Mouse (Mus musculus) liver, embryonic 15.5 days (tissue): Measurements from ENCODE around the gene Cd200r3. TPM values are rescaled to one million over a fixed set of nuclear protein-coding genes. Genes with fewer than 3 reads are reported as not detected.

Experiments
- ATAC-seq: fragments of 200-750 bp; cut with Nextera tagmentation; 2 replicates; pipeline ENCODE4 v1.8.0; 2017; ENCODE audit warnings: moderate number of reproducible peaks, mild to moderate bottlenecking, moderate library complexity; ENCODE audit not compliant: insufficient read depth
- H3K27ac ChIP-seq: fragments of 300-500 bp; sonication (generic); replicated peaks from 2 replicates; pipeline ENCODE4 v1.5.1; 2015; ENCODE audit warnings: mild to moderate bottlenecking, inconsistent platforms
- H3K27me3 ChIP-seq: fragments of 300-500 bp; sonication (generic); 2 replicates; pipeline ENCODE4 v1.6.1; 2015; ENCODE audit warnings: mild to moderate bottlenecking, inconsistent platforms
- H3K36me3 ChIP-seq: fragments of 300-500 bp; sonication (generic); replicated peaks from 2 replicates; pipeline ENCODE4 v1.6.1; 2015; ENCODE audit warnings: moderate library complexity, mild to moderate bottlenecking, inconsistent platforms
- H3K4me1 ChIP-seq: fragments of 300-500 bp; sonication (generic); replicated peaks from 2 replicates; pipeline ENCODE4 v1.6.1; 2015; ENCODE audit warnings: inconsistent platforms
- H3K4me2 ChIP-seq: fragments of 300-500 bp; sonication (generic); 2 replicates; pipeline ENCODE4 v1.6.1; 2015; ENCODE audit warnings: moderate library complexity, mild to moderate bottlenecking, inconsistent platforms
- H3K4me3 ChIP-seq: fragments of 300-500 bp; sonication (generic); replicated peaks from 2 replicates; pipeline ENCODE4 v1.5.1; 2015; ENCODE audit warnings: mild to moderate bottlenecking, inconsistent platforms
- H3K9ac ChIP-seq: fragments of 300-500 bp; sonication (generic); 2 replicates; pipeline ENCODE4 v1.6.1; 2015; ENCODE audit warnings: moderate library complexity, mild to moderate bottlenecking, inconsistent platforms
- H3K9me3 ChIP-seq: fragments of 300-500 bp; sonication (generic); replicated peaks from 2 replicates; pipeline ENCODE4 v1.6.1; 2016; ENCODE audit warnings: inconsistent platforms
- WGBS: fragments of 180-500 bp; shearing (Covaris S2); methylation state at CpG from one replicate; pipeline ENCODE4 v1.1.7; 2015; ENCODE audit warnings: mixed read lengths; ENCODE audit not compliant: insufficient replicate concordance; 5-methylcytosine and 5-hydroxymethylcytosine counted together
- polyA plus RNA-seq: library from polyadenylated mRNA; unstranded; fragments of >200 nt; fragmentation: Nextera tagmentation; extraction: Ambion mirVana; gene quantifications from 2 replicates; pipeline ENCODE4 v1.2.1, GENCODE M21; 2015

The Cd200r3 gene
- polyA plus RNA-seq, 1 experiment from 2014 or later: 0.88 TPM

DNA sequence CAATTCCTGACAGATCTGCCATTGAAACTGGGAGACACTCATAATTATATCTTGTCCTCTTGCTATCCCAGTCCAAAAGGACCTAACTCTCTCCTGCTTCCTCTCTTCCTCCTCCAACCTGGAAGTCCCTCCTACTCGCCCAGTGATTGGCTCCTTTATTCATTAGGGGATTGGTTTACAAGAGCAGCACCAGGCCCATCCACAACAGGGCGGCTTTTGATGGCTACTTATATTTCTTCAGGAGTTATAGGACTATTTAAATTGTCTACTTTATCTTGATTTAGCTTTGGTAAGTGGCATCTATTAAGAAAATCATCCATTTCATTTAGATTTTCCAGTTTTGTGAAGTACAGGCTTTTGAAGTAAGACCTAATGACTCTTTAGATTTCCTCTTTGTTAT is 30.6 kb downstream of the Cd200r3 start:
- no peaks in the 10 kb centered on the region for H3K27me3 ChIP-seq
- no peak overlapping the region for H3K4me2 ChIP-seq
- no peak overlapping the region for H3K27ac ChIP-seq
- no peak overlapping the region for H3K9ac ChIP-seq
- no peak for ATAC-seq
- 58% methylated on average over 2 of the region's 2 CpGs for WGBS
- H3K4me1 ChIP-seq: no peaks in the 10 kb centered on the region
- H3K4me3 ChIP-seq: no peak overlapping the region
- no peaks in the 10 kb centered on the region for H3K36me3 ChIP-seq
- H3K9me3 ChIP-seq: no peaks in the 10 kb centered on the region

DNA sequence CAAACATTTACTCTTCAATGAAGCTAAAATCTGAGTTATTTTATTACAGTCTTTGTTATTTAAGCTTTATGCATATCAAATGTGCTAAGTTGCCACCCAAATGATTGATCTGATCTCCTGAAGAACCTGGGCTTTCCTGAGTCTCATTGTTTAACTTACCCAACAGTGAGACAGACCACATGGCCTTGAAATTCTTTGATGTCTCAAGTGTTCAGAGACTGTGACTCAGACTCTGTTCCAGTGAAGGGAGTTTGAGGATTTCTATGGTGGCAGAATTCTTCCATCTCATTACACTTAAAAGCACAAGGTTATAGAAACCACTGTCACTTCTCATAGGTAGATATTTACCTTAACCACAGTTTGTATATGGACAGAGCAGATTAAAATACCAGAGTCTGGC is 32.6 kb downstream of the Cd200r3 start:
- Histone ChIP-seq H3K9me3 (no peaks in the 10 kb centered on the region), H3K27ac (no peak overlapping the region), H3K4me3 (no peak overlapping the region), H3K27me3 (no peaks in the 10 kb centered on the region), H3K36me3 (no peaks in the 10 kb centered on the region), H3K4me2 (no peak overlapping the region), H3K4me1 (no peaks in the 10 kb centered on the region), H3K9ac (no peak overlapping the region)
- no peak for ATAC-seq

- Histone ChIP-seq H3K9me3 (no peaks in the 10 kb centered on the region), H3K9ac (no peak overlapping the region), H3K4me1 (no peaks in the 10 kb centered on the region), H3K36me3 (no peaks in the 10 kb centered on the region), H3K27ac (no peak overlapping the region), H3K27me3 (no peaks in the 10 kb centered on the region), H3K4me3 (no peak overlapping the region), H3K4me2 (no peak overlapping the region)
- 54% methylated on average over 6 of the region's 6 CpGs for WGBS
- ATAC-seq: no peak
Observed at GRCm38 (mm10) chr16:44976892-44977633, 33.6 kb downstream of the Cd200r3 start.

DNA sequence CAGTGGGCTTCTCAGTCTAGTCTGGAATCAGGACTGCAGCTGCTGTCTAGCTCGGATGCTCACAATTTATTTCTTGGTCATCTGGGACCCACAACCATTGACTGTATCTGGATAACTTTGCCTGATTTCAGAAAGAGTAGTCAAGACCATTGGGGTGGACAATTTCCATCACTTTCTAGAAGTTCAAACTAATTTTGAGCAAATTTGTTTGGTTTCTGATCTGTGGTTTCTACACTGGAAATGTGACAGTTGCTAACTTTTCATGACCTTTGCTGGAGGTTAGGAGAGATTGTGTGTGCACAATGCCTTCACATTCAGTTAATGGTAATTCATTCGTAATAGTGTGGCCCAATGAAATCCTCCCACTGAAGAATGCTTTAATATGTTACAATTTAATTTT is 34.7 kb downstream of the Cd200r3 start:
- no peaks in the 10 kb centered on the region for H3K36me3 ChIP-seq
- no peak overlapping the region for H3K4me3 ChIP-seq
- H3K27me3 ChIP-seq: no peaks in the 10 kb centered on the region
- H3K27ac ChIP-seq: no peak overlapping the region
- 58% methylated on average over 2 of the region's 2 CpGs for WGBS
- no peaks in the 10 kb centered on the region for H3K4me1 ChIP-seq
- no peak overlapping the region for H3K9ac ChIP-seq
- no peak for ATAC-seq
- no peak overlapping the region for H3K4me2 ChIP-seq
- no peaks in the 10 kb centered on the region for H3K9me3 ChIP-seq

DNA sequence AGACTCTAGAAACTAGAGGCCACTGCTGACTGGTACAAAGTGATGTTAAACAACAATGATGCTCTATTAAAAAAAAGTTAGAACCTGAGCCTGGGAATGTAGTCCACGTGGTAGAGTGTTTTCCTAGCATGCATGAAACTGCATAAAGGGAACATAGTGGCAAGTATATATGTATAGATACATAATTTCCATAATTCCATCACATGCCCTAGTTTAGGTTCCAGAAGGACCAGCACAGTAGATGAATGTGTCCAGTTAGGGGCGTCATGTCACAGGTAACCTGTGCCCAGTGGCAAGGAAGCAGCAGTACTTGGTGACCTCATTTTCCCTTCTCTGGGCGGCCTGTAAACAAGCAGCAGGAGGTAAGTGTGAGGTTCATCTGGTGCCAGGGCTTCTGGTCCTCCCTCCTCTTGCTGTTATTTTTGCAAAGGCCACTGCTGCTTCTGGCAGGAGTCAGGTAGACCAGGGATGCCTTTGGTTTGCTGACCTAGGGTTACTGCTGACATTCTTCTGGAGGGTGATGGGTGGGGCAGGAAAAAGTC is 35.9 kb downstream of the Cd200r3 start:
- no peaks in the 10 kb centered on the region for H3K27me3 ChIP-seq
- ATAC-seq: no peak
- H3K4me3 ChIP-seq: no peak overlapping the region
- no peak overlapping the region for H3K4me2 ChIP-seq
- no peaks in the 10 kb centered on the region for H3K4me1 ChIP-seq
- no peak overlapping the region for H3K9ac ChIP-seq
- WGBS: 50% methylated on average over 3 of the region's 3 CpGs
- H3K9me3 ChIP-seq: no peaks in the 10 kb centered on the region
- H3K36me3 ChIP-seq: no peaks in the 10 kb centered on the region
- no peak overlapping the region for H3K27ac ChIP-seq

DNA sequence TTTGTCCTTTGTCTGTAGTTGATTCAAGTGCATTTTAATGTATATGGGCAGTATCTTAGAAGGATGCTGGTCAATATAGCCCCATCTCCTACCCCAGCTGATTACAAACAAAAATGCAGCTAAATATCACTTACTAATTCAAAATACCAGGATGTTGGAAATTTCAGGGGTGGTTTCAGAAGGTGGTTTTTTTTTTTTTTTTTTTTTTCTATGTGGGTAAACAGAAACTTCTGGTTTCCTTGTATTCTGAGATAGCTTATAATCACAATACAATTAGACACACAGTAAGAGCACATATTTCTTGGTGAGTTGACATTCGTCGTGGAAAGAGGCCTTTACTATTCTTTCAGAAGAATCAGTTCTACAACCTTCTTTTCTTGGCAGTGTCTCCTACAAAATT is 39.5 kb downstream of the Cd200r3 start:
- H3K4me2 ChIP-seq: no peak overlapping the region
- WGBS: 61% methylated on average over 2 of the region's 2 CpGs
- H3K9me3 ChIP-seq: no peaks in the 10 kb centered on the region
- H3K27ac ChIP-seq: no peak overlapping the region
- H3K36me3 ChIP-seq: no peaks in the 10 kb centered on the region
- H3K27me3 ChIP-seq: no peaks in the 10 kb centered on the region
- no peak overlapping the region for H3K4me3 ChIP-seq
- H3K4me1 ChIP-seq: no peaks in the 10 kb centered on the region
- no peak overlapping the region for H3K9ac ChIP-seq
- ATAC-seq: no peak

GRCm38 (mm10) chr16:44983379-44984060 is 40.0 kb downstream of the Cd200r3 start:
- Histone ChIP-seq H3K4me1 (no peaks in the 10 kb centered on the region), H3K27ac (no peak overlapping the region), H3K4me3 (no peak overlapping the region), H3K9ac (no peak overlapping the region), H3K9me3 (no peaks in the 10 kb centered on the region), H3K36me3 (no peaks in the 10 kb centered on the region), H3K27me3 (no peaks in the 10 kb centered on the region), H3K4me2 (no peak overlapping the region)
- no peak for ATAC-seq
- WGBS: 55% methylated on average over 3 of the region's 3 CpGs

GRCm38 (mm10) chr16:44984111-44984510 is 40.6 kb downstream of the Cd200r3 start:
- H3K4me1 ChIP-seq: no peaks in the 10 kb centered on the region
- H3K9ac ChIP-seq: no peak overlapping the region
- no peak for ATAC-seq
- H3K27me3 ChIP-seq: no peaks in the 10 kb centered on the region
- no peaks in the 10 kb centered on the region for H3K9me3 ChIP-seq
- H3K27ac ChIP-seq: no peak overlapping the region
- H3K36me3 ChIP-seq: no peaks in the 10 kb centered on the region
- no peak overlapping the region for H3K4me3 ChIP-seq
- no peak overlapping the region for H3K4me2 ChIP-seq

DNA sequence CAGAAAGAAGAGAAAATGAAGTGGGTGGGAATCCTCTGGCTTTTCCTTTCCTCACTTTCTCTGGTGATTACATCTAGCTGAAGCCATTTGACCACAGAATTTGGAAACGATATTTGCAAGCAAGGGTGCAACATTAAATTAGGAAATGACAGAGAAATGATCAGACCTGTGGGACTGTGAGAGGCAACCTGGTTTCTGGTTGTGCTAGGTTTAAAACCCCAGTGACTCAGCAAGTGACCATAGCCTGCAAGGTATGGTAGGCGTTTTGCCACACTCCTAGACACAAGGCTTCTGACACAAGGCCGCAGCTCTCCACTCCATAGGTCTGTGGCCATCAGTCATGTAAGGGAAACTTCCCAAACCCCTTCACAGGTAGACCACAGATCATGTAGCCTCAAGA is 41.4 kb downstream of the Cd200r3 start:
- WGBS: 59% methylated on average over 3 of the region's 3 CpGs
- no peak for ATAC-seq

GRCm38 (mm10) chr16:44986029-44986428 is 42.6 kb downstream of the Cd200r3 start:
- H3K4me1 ChIP-seq: no peaks in the 10 kb centered on the region
- no peak overlapping the region for H3K27ac ChIP-seq
- no peaks in the 10 kb centered on the region for H3K9me3 ChIP-seq
- ATAC-seq: no peak
- WGBS: 24% methylated on average over 2 of the region's 2 CpGs
- H3K27me3 ChIP-seq: no peaks in the 10 kb centered on the region
- no peak overlapping the region for H3K9ac ChIP-seq
- no peak overlapping the region for H3K4me3 ChIP-seq
- H3K4me2 ChIP-seq: no peak overlapping the region
- H3K36me3 ChIP-seq: no peaks in the 10 kb centered on the region

More for the DNA sequence above, 41.4 kb downstream of the Cd200r3 start:
- H3K4me2 ChIP-seq: no peak overlapping the region
- no peaks in the 10 kb centered on the region for H3K9me3 ChIP-seq
- H3K36me3 ChIP-seq: no peaks in the 10 kb centered on the region
- H3K4me3 ChIP-seq: no peak overlapping the region
- no peaks in the 10 kb centered on the region for H3K4me1 ChIP-seq
- no peaks in the 10 kb centered on the region for H3K27me3 ChIP-seq
- no peak overlapping the region for H3K9ac ChIP-seq
- no peak overlapping the region for H3K27ac ChIP-seq

DNA sequence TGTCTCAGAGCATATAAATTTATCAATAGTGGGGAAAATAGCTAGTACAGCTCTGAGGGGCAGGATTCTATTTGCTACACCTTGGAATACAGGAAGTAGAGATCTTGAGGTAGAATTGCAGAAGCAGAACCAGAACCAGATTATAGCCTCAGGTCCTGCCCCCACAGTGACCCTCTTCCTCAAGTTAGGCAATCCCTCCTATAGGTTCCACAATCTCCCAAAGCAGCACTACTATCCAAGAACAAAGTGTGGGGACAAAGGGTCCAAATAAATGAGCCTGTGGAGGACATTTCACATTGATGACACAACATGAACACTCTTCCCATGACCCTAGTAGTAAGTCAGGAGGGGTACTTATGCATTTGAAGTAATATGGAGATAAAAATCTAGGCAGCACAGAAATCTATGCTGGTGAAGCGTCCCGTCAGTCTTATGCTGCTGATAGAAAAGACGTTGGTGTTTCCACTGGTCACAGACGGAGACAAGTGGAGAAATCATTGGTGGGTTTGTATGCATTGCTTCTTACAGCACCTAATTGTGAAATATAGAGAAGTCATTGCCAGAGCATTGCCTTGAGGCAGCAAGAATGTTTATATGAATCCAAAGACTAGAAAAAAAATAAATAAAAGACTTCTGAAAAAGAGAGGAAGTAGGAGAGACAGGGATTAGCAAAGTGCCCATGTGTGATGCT is 45.3 kb downstream of the Cd200r3 start:
- Histone ChIP-seq H3K27ac (no peak overlapping the region), H3K27me3 (no peaks in the 10 kb centered on the region), H3K9me3 (no peaks in the 10 kb centered on the region), H3K4me3 (no peak overlapping the region), H3K4me2 (no peak overlapping the region), H3K9ac (no peak overlapping the region), H3K36me3 (no peaks in the 10 kb centered on the region), H3K4me1 (no peaks in the 10 kb centered on the region)
- WGBS: 52% methylated on average over 4 of the region's 4 CpGs
- no peak for ATAC-seq
